Mouse (Mus musculus) heart, postnatal 36 days (tissue): ENCODE data around the gene Itpa. TPM values are rescaled to one million over a fixed set of nuclear protein-coding genes. Genes with fewer than 3 reads are reported as not detected.
"Not testable (repeated sequence)": the region's sequence is repeated elsewhere in the genome, so short reads cannot be mapped to it uniquely, and the experiment has no call there.

ENCODE experiments used
- DNase-seq, 2 experiments: peaks; one replicate each; pipeline ENCODE4 v3.0.0; 2021 to 2022
- intact Hi-C: fragments of 180-260 bp; cut with DNase I; formaldehyde crosslinking; loops from one replicate; pipeline ENCODE4 v1.15.1; 2025
- total RNA-seq, 2 experiments: library from RNA; stranded (reverse); gene quantifications; 2 replicates each; pipeline ENCODE4 v1.2.3; 2021

Itpa gene
- total RNA-seq = 10 to 100 TPM; 17.9 to 18.7 TPM

DNA sequence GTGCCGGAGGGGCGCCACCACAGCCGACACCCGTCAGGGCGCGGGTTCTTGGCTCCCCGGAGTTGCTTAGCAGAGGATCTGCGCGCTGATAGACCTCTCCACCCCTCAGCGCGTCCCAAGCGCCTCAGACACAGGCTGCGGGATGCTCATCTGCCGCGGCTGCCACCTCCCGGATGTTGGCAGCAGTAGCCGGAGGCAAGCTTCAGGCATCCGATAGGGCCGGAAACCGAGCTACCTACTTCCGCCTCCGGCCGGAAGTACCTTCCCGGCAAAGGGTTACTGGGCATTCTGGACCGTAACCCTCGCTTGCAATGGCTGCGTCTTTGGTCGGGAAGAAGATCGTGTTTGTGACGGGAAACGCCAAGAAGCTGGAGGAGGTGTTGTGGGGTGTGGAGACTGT lies at the start of gene Itpa:
Gene Itpa (plus strand): TSS at position 52 of the 400 bp plus-strand sequence.
- peak; percentile 83 for DNase-seq

DNA sequence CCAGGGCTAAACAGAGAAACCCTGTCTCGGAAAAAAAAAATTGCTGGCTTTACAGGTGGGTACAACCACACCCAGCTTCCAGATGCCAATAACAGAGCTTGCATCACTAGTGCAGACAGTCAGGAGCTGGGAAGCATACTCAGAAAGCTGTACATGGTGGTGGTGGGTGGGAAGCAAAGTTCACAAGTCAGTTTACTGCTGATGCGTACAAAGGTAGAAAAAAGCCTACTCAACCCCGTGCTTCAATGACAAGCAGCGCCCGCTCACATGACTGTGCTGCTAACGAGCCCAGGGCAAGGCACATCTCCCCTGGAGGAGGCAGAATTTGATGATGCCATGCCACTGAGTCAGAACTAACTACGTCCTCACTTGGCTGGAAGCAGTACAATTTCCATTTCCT lies 48.4 kb upstream of the Itpa start:
- intact Hi-C loops = no loop called here
- no peak for DNase-seq

More for the DNA sequence above, at the start of gene Itpa:
- intact Hi-C loops = no loop called here

DNA sequence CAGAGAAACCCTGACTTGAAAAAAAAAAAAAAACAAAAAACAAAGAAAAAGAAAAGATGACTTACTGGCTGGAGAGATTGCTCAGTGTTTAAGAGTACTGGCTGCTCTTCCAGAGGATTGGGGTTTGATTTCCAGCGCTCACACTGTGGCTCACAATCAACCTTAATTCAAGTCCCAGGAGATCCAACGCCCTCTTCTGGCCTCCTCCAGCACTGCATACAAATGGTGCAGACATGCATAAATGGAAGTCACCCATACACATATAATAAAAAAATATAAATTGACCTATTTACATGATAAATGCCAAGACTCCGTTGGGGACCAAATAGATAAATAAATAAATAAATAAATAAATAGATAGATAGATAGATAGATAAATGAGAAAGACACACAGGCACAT lies 39.0 kb upstream of the Itpa start:
- DNase-seq = no peak
- intact Hi-C loops = no loop called here

DNA sequence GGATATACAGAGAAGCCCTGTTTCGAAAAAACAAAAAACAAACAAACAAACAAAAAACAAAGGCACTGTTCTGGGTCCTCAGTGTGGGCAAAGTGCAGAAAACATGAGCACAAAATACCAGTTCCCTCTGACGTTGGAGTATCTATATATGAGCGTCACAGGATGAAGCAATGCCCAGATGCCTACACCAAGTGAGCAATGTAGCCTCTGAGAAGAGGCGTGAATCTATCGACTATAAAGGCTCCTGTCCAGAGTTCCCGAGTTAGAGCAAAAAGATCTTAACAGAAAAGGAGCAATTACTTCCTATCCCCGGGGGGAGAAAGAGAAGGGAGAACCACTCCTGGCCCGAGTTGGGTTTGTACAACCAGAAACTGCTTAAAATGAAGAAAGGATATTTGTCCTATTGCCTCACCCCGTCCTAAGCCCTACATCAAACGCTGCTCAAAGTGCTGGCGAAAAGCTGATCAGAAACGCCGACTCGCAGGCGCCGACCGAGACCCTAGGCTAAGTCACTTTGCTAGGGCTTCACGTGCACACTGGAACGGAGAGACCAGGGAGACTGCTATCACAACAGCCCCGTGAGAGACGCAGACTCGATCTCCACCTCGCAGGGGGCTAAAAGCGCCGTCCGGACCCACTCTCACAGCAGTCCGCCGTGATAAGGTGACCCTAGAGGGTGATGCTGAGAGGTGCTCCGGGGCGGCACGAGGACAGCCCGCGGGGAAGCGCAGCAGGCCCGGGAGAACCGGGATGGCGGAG lies 38.2 kb upstream of the Itpa start:
- no peak for DNase-seq
- intact Hi-C loops = no loop called here

DNA sequence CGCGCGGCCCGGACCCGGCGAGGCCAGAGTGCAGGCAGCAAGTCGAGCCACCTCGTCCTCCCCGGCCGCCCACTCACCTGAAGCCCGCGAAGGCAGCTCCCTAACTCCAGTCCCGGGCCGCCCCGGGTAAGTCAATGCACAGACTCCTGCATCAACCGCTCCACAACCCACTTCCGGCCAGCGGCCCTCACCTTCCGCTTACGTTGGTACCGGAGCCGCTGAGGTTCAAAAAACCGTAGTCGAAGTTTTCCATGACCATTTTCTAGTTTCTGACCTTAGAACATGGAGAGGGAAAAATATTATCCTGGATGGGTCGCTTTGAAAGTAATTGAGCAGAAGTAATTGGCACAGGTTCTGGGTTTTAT lies 37.6 kb upstream of the Itpa start, which contains the start of the genes Fastkd5 and Ubox5:
Gene Fastkd5 (minus strand): TSS at position 189 of the 365 bp plus-strand sequence.
Gene Ubox5 (minus strand): TSS at position 200 of the 365 bp plus-strand sequence.
- DNase-seq = peak; percentile 93 to 98
- intact Hi-C loops = no loop called here

DNA sequence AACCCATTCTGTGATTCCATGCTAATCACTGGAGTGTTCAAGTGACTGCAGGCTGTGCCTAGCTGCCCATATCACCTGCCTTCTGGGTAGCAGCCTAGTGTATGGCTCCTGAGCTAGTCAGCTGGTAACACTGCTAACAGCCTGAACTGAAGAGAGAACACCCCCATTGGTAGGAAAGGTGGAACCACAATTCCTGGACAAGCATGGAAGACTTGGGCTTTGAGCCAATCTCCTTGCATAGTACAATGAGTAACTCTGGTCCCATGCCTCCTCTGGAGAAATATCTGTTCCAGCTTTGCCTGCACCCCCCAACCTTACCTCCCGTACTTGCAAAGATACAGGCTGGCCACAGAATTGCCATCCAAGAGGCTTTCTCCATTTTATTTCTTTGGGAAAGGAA lies 35.0 kb upstream of the Itpa start:
- intact Hi-C loops = no loop called here
- no peak for DNase-seq

DNA sequence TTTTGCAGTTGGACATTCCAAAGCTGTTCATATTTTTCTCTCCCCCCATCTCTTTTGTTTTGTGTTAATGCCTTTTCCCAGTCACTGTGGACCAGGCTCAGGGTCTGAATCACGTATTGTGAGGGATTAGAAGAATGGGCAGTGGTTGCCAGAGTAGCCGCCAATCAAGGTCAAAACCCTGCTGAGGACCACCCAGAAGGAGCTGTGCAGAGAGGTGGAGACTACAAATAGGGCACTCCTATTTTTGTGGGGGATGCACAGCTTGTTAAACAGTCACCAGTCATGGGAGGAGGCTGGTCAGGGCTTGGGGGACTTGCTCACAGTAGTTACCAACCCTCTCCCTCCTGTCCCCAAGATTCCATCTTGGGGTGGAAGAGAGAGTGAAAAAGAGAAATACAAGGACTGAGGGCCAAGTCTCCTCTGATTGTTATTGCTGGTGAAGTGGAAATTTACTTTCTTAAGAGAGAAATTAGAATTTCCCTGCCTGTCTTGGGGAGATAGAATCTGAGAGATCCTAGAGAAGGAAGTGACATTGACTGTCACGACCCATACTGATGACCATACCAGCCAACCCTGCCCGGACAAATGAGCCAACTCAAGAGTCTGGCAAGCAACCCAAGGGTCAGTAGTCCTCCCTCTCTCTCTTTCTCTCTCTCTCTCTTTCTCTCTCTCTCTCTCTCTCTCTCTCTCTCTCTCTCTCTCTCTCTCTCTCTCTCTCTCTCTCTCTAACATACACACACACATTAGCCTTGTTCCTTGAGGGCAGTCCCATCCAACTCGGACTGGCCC lies 34.3 kb upstream of the Itpa start:
- intact Hi-C loops = no loop called here
- no peak for DNase-seq

DNA sequence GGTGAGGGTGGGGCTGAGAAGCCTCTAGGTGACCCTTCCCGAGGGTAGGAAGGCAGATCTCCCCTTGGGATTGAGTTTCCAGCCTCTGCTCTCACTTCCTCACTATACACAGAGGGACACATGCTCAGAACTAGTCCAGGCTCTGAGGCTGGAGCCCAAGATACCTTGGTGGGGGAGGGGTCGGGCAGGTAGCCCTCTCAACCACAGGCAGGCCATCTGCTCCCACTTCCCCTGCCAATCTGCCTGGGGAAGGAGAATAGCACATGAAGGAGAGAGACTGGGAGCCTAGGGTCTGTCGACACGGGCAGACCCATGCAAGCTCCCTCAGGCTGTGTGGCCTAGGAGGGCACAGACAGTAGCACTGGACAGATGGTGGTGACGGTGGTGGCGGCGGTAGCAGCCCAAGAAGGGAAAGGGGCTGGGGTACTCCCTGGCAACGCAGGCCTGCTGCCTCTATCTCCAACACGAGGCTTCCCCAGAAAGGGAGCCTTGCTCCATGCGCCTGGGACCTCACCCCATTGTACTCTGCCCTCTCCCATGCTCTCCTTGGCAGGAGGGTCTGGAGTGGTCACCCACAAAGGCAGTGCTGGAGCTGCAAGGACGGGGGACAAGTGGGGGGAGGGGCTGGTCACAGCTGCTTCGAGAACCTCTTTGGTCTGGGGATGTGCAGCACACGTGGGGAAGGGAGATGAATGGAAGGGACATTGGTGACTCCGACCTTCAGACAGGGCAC lies 33.2 kb upstream of the Itpa start:
- no peak for DNase-seq
- intact Hi-C loops = no loop called here

DNA sequence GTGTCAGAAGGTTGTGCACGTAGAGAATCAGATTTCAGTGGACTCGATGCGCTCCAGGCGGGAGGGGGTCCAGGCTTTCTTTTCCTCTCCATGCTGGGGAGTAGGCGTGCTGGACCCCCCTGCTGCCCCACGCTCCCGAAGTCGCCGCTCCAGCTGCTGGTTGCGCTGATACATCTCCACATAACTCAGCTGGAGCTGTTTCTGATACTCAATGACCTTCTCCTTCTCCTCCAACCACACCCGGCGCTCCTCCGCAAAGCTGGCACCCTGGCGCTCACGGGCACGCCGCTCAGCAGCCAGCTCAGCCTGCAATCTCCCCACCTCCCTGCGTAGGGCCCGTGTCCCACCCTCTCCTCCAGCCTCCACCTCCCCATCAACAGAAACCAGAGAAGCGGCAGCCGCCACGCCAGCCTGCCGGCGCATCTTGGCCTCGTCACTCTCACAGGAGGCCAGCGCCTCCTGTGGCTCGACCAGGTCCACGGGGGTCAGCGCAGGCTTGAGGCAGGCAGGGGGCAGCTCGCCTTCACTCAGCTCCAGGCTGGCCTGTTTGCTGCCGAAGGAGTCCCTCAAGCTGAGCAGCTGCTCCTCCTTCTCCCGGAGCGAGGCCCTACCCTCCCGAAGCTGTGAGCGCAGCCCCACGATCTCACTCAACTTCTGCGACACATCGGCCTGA lies 32.5 kb upstream of the Itpa start:
- intact Hi-C loops = no loop called here

DNA sequence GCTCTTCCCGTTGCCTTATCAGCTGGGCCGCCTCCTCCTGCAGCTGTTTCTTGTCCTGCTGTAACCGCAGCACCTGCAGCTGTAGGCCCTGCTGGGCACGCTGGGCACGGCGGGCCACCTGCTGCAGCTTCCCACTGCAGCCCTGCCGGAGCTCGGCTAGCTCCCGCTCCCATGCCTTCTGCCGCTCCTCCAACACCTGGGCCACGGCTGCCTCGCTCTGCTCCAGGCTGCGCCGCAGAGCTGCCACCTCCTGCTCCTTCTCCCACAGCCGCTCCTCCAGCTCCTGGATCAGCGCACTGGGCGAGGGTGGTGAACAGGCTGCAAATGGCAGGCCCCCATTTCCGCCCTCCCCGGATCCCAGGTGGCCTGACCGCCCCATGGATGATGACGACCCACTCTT lies 31.6 kb upstream of the Itpa start:
- intact Hi-C loops = no loop called here
- no peak for DNase-seq

More for the DNA sequence above, 32.5 kb upstream of the Itpa start:
- peak; percentile 13 to 26 for DNase-seq

DNA sequence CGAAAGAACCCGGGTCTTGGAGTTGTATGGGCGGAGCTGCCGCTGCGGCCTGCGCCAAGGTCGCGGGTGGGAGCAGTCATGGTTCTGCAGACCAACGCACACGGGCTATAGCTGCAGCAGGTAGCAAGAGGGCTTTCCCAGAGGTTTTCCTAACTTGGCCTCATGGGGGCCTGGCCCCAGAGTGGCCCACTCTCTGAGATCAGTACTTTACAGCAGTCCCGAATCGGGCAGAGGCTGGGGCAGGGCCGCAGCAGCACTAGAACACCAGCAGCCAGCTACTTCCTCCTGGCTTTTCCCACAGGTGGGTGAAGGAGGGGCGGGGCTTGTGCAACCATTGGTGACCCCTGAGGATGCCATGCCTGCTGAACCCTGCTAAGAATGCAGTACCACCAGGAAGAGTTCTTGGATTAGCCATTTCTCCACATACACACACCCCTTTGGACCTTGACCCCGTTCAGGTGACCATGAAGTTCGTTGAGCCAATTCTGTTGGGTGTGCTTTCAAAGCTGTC lies 29.3 kb upstream of the Itpa start:
- intact Hi-C loops = no loop called here

DNA sequence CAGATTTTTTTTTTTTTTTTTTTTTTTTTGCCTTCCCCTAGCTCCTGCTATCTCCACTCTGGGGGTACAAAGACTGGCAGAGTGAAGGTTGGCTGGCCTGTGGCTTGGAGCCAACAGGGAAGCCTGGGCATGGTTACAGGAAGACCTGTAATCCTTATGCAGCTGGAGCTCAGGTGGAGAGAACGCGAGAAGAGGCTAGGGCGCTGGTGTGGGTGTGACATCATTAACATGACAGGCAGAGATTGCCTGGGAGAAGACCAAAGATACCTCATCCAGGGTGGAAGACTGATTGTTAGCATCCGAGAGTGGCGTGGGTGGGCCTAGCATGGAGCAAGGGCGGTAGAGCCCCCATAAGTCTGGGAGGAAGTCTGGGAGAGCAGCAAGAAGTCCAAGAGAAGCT lies 28.1 kb upstream of the Itpa start:
- no peak for DNase-seq
- intact Hi-C loops = no loop called here

More for the DNA sequence above, 29.3 kb upstream of the Itpa start:
- no peak for DNase-seq

DNA sequence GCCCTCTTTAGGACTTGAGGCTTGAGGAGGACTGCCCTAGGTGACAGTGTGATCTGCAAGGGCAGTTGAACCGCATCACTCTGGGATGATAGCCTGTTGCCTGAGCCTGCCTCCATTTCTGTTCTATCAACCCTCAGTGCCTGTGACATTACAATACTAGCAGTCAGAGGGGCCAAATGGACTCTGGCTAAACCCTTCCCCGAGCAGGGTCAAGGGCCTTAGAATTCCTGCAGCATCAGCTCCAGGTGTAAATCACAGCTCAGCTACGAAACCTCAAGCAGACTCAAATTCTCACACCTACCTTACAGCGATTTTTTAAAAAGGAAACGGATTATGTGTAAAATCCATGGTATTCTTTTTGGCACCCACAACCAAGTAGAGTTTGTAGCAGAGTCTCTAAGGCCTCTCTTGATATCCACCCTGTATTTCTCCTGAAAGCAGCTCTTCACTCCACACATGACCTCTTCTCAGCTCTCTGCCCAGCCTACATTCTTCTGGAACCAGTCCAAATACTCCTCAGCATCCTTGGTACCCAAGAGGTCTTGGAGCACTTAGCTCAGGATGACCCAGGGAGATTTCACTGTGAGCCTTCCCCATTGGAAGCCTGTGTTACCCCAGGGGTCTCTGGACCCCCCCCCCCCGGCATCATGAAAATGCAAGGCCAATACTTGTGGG lies 25.9 kb upstream of the Itpa start:
- DNase-seq = no peak
- intact Hi-C loops = no loop called here

DNA sequence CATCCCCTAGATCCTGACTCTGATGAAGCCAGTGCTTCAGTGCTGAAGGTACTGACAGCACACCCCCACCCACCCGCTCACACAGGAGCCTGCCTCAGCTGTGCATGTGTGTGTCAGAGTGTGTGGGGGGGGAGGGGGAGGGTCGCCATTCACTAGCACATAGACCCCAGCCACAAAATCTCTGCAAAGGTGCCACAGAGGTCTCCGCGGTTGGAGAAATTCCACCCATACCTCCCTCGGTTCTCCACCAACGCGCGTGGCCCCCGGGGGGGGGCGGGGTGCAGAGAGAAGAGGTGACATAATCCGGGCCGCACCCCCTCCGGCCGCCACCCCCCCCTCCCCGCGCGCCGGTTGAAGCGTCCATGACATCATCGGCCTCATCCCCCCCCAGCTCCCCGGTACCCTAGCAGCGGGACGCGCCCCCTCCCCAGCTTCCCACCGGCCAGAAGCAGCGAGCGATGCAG lies 25.2 kb upstream of the Itpa start:
- intact Hi-C loops = no loop called here
- no peak for DNase-seq

DNA sequence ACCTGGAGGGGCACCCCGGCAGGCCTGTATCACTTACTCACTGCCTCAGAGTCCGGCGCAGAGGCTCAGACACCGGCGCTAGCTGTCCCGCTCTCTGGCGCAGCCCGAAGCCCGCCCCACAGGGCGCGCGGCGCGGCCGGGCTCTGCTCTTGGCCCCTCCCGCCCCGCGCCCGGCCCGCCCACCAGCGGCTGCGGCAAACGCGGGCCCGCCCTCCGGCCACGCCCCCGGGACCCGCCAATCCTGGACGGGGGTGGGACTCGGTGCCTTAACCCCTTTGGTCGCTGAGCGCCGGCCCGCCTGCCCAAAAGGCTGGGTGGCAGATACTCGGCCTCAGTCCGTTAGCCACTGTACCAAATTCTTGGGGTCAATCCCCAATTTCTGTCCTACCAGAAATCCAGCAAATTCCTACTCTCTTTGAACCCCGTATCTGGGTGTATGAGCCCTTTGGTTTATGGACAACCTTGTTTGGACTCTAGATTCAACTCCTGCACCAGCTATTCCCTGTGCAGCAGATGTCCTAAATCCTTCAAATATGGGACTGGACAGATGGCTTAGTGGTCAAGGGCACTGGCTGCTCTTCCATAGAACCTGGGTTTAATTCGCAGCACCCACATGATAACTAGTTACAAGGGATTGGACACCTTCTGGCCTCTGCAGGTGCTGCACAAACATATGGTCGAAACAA lies 24.6 kb upstream of the Itpa start, which contains the start of gene Lzts3:
Gene Lzts3 (minus strand): TSS at position 120 of the 686 bp plus-strand sequence.
- peak; percentile 92 to 94 for DNase-seq
- intact Hi-C loops = no loop called here

DNA sequence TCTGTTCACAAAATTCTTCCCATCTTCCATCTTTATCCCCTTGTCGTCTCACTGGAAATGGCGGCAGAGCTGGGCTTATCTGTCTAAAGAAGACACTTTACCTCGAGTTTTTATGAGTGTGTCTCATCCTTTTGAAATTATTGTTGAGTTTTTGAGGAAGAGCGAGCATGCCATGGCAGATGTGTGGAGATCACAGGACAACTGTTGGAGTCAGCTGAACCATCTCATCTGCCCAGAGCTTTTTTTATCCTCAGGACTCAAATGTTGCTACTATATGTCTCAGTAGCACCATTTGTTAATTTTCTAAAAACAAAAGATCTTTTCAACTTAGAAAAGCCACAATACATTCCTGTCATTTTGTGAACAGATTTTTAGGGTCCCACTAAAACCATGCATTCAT lies 22.2 kb upstream of the Itpa start:
- intact Hi-C loops = no loop called here
- no peak for DNase-seq

DNA sequence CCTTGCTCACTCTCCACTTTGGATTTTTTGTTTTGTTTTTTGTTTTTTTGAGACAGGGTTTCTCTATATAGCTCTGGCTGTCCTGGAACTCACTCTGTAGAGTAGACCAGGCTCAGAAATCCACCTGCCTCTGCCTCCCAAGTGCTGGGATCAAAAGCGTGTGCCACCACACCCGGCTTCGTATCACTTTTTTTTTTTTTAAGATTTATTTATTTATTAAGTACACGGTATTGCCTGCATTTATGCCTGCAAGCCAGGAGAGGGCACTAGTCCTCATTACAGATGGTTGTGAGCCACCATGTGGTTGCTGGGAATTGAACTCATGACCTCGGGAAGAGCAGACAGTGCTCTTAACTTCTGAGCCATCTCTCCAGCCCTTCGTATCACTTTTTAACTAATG lies 18.4 kb upstream of the Itpa start:
- intact Hi-C loops, DNase-seq: not testable (repeated sequence)

DNA sequence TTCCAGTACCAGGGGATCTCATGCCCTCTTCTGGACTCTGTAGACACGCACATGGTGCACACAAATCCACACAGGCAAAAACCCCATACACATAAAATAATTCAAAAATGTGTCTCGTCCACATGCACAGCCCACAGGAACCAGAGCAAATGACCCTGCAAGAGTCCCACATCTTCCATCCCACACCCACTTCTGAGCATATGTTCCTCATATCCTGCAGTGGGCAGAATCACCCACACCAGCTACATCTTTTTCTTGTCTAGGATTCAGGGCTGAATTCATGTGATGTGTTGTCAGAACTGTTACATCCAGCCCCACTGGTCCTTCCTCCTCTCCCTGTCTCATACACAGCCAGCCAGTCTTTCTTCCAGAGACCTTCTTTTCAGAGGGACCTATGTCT lies 14.1 kb upstream of the Itpa start:
- DNase-seq = no peak
- intact Hi-C loops = no loop called here

DNA sequence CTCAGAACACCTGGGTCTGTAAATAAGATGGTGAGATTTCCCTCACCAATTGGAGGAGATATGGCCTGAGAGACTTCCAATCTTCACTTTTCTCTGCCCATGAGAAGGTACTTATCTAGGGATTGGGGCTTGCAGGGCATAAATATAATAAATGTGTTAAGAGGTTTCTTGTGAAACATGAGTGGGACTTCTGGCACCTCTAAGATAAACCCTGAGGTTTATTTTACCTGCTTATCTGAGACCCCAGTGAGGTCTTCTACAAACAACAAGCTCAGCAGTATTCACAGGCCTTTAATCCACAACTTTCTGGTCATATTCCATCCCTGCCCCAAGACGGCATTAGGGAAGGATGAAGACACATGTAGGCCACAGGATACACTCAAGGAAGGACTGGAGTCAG lies 13.7 kb upstream of the Itpa start:
- intact Hi-C loops = no loop called here
- DNase-seq = no peak
